Mouse (Mus musculus): ENCODE measurements around the gene Mafb.

Mafb gene

DNA sequence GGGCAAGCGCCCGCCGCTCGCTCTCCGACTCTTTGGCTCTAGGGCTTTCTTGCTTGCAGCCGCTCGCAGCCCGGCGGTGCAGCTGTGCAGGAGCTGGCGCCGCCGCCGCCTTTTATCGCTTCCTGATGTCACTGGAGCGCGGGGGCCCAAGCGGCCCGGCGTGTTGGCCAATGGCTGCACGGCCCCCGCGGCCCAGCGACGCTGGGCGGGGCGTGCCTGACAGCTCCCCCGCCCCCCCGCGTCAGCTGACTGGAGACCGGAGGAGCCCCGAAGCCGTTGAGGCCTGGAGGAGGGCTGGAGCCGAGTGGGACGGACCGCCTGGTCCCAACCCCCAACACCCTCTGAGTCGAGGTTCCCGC, at the start of gene Mafb:
Mafb (minus strand) TSS at position 86 of the 359 bp plus-strand sequence.
- DNase-seq (ENCODE audit: low read depth) = peak; percentile 72

GRCm38 (mm10) chr2:160415161-160415560, 48.3 kb upstream of the Mafb start:
- no peak for DNase-seq (ENCODE audit: low read depth)

- no peak for DNase-seq (ENCODE audit: low read depth)
Measured at GRCm38 (mm10) chr2:160414736-160415135, 47.9 kb upstream of the Mafb start.

DNA sequence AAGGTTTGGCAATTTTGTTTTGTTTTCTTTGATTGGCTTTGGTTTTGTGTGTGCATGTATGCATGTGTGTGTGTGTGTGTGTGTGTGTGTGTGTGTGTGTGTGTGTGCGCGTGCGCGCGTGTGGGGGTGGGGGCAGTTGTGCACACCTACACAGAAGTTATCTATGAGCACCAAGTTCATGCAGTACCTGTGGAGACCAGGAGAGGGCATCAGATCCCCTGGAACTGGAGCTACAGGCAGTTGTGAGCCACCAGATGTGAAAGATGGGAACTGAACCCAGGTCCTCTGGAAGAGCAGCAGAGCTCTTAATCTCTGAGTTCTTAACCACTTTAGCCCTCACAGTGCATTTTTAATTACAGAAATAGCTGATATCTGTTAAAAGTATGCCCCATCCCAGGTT, 47.1 kb upstream of the Mafb start:
- DNase-seq (ENCODE audit: low read depth) = peak; percentile 63

DNA sequence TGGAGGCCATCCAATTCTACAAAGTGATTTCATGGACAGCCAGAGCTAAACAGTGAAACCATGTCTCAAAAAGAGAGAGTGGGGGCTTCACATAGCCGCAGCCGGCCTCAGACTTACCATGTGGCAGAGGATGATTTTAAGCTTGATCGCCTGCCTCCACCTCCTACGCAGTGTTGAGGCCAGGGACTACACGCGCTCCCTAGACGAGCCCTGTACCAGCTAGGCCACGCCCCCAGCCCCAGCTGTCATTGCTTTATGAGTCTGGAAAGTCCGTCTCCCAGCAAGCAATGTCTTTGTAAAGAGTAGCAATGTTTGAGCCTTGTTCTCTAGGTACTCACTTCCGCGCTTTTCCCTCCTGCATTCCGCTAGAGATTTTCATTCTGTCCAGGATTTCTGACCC, 46.2 kb upstream of the Mafb start:
- DNase-seq (ENCODE audit: low read depth) = no peak

DNA sequence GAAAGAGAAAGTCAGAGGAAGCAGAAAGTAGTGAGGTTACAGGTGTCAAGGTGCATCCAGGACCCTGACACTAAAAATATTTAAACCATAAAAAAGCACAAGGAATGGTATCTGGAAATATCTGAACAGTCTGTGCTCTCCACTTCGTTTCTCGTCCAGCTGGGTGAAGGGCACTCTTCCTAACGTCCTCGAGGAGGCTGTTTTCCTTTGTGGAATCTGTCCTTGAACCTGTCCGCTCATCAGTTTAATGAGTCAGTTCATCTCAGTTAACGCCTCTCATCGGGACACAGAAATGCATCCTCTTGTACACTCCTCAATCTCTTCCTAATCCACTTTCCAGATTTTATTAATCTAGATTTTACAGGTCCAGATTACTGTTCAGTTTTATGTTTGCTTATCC, 44.6 kb upstream of the Mafb start:
- DNase-seq (ENCODE audit: low read depth) = no peak

- peak; percentile 24 for DNase-seq (ENCODE audit: low read depth)
Measured at GRCm38 (mm10) chr2:160407720-160408119, 40.9 kb upstream of the Mafb start.

GRCm38 (mm10) chr2:160397747-160398146, 30.9 kb upstream of the Mafb start:
- no peak for DNase-seq (ENCODE audit: low read depth)

DNA sequence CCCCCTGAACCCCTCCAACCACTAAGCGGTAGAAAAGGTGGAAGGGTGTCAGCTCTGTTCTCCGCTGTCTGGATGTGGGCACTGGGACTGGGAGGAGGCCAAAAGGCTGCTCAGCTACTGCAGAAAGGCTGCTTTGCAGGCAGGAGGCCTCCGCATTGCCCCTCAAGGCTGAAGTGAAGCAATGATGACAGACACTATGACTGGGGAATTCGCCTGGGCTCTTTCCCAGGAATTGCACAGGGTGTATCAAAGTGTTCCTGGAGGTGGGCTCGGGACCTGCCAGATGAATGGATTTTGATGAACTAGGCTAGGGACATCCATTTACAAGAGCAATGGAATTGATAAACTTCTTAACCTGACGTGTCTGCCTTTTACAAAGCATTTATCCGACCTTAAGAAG, 27.9 kb upstream of the Mafb start:
- DNase-seq (ENCODE audit: low read depth) = no peak

- no peak for DNase-seq (ENCODE audit: low read depth)
Measured at GRCm38 (mm10) chr2:160392648-160393047, 25.8 kb upstream of the Mafb start.

DNA sequence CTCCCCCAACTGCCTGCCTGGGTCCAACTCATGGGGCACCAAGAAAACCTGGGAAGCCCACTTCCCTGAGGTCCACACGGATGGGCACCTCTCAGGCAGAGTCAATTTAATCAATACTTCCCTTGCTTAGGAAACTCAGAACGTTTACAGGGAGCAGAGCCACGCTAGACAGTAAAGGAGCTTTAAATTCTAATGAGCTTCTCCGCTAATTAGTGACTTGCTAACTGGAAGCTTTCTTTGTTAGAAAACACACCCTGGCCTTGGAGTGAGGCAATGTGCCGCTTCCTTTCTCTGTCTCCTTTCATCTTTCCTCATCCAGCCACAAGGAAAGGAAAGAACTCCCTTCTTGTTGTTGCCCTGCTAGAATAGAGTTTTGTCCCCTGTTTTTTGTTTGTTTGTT, 21.7 kb upstream of the Mafb start:
- DNase-seq (ENCODE audit: low read depth) = no peak

DNA sequence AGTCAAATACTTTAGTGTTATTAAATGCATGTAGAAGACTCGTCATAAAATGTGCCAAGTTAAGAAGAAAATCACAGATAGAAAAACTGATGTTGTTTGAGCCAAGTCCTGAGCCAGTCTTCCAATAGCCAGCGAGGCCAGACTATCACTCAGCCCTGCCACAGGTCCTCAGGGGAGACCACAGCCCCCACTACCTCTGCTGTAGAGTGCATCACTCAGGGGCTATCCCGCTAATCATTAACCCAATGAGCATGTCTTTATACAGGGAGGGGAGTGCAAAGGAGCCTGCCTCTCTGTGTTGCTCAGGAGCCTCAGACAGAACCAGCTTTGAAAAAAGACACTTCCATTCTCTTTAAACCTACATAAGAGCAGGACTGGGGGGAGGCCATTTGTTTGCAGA, 16.6 kb upstream of the Mafb start:
- DNase-seq (ENCODE audit: low read depth) = no peak

- peak; percentile 60 for DNase-seq (ENCODE audit: low read depth)
Measured at GRCm38 (mm10) chr2:160378271-160378670, 11.4 kb upstream of the Mafb start.

- DNase-seq (ENCODE audit: low read depth) = no peak
Measured at GRCm38 (mm10) chr2:160376236-160376635, 9.4 kb upstream of the Mafb start.

DNA sequence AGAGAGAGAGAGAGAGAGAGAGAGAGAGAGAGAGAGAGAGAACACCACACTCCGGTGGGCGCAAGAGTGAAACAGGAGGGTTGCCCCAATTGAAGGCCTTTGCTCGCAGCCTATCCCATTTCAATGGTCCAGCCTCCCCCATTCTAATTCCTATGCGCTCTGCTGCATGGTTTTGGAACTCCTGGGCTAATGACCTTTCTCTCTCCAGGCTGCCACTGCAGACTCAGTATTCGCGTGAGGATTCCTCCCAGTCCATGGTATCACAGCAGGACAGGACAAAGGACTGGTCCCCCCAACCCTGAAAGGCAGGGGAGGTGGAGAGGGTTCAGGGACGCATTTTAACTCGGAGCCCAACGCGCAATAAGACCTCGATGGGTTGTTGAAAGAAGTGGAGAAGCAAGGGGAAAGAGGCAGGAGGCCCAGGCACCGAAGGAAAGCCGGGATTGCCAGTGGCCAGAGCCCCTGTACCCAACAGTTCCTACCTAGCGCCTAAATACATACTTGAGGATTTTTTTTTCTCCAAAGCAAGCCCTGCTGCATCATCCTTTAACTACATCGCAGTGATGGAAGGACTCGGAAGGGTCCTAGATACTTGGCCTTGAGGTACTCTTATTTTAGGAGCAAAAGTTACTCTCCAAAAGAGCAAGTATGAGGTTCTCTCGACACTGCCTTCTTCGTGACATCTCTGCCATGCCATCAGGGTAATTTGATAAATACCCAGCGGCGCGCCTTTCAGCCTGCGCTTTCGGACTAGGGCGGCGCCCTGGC, 3.0 kb upstream of the Mafb start:
- no peak for DNase-seq (ENCODE audit: low read depth)

DNA sequence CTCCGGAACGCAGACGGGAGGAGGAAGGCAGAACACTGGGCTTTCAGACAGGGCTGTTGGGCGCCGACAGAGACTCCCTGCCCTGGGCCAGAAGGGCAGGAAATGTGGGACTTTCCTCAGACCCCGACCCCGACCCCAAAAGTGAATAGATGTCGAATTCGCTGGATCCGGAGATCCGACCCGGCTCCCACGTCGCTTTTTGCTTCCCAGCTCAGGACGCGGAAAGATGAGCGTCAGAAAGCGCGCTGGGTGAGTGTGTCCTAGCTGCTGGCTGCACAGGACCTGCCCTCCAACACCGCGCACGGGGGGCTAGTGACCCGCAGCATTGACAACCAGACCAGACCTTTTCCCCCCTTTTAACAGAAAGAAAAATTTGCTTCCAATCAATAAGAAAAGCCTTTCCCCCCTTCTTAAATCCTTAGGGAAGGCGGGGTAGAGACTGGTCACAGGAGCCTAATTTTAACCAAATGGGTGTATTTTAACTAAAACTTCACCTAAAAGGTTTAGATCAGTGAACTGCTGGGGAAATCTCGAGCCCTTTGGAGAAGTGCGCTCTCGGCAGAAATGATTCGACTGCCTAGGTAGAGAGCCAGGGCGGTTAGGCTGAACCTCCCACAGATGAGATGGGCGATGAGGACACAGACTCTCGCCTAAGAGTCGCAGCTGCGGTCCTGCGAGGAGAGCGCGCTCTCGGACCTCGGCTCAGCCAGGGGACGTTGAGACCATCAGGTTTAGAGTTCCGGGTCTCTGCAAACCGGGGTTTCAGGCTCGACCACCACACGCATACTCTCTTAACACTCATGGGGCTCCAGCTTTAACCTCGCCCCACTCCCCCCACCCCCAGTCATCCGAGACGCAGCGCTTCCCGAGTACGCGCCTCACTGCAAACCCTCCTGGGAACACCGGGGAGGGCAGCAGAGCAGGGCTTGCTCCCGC, 1.8 kb upstream of the Mafb start:
- DNase-seq (ENCODE audit: low read depth) = no peak

DNA sequence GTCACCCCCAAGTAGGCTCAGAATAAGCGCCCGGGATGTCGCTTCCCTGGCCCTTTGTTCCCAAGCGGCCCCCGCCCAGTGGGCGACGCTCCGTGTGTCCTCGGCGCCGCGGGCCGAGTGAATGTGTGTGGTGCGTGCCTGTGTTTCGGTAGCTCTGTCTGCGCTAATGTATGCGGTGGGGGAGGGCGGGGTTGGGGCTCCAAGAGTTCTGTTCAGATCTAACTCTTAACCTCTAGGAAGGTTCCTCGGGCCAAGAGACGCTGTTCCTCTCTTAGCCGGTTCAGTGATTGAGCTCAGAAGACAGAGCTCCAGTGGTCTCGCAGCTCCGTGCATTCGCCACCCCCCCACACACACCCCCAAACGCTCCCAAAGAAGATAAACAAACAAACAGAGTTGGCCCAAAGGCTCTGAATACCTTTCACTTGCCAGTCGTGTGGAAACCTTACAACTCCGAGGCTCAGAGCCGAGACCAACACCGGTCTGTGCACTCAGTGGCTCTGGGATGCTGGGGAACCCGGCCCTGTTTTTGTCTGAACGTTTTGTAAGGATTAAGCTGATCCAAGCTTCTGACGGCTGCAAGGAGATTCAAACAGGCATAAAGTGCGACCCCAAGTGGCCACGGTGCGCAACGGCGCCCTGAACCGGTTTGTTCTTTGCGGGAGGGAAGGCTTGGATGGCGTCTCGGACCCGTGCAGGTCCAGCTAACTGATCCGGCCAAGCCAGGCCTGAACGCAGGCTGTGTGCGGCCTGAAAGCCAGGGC, 763 bp upstream of the Mafb start:
- DNase-seq (ENCODE audit: low read depth) = peak; percentile 77

DNA sequence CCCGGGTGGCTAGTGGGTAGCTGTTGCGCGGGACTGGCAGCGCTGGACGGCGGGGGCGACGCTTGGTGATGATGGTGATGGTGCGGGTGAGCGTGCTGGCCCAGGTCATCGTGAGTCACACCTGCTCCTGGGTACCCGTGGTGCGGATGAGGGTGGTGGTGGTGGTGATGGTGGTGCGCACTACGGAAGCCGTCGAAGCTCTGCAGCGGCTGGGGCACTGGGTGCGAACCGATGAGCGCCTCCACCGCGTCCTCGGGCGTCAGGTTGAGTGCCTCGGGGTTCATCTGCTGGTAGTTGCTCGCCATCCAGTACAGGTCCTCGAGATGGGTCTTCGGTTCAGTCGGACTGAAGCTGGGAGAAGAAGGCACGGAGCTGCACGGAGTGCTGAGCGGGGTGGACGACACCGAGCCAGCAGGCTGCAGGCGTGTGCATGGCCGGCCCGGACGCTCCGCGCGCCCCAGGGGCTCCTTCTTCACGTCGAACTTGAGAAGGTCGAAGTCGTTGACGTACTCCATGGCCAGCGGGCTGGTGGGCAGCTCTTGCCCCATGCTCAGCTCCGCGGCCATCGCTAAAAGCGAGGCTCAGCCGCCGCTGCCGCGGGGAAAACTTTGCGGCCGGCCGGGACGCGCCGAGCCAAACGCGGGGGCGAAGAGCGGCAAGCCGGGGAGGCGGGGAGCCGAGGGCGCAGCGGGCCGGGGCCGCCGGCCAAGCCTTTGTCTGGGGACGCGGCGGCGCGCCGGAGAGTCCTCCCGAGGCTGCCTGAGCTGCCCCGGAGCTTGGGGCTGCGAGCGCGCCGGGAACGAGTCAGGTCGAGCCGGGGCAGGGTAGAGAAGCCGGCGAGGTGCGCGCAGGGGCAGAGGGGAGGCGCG, 520 bp downstream of the Mafb start:
- DNase-seq (ENCODE audit: low read depth) = no peak

DNA sequence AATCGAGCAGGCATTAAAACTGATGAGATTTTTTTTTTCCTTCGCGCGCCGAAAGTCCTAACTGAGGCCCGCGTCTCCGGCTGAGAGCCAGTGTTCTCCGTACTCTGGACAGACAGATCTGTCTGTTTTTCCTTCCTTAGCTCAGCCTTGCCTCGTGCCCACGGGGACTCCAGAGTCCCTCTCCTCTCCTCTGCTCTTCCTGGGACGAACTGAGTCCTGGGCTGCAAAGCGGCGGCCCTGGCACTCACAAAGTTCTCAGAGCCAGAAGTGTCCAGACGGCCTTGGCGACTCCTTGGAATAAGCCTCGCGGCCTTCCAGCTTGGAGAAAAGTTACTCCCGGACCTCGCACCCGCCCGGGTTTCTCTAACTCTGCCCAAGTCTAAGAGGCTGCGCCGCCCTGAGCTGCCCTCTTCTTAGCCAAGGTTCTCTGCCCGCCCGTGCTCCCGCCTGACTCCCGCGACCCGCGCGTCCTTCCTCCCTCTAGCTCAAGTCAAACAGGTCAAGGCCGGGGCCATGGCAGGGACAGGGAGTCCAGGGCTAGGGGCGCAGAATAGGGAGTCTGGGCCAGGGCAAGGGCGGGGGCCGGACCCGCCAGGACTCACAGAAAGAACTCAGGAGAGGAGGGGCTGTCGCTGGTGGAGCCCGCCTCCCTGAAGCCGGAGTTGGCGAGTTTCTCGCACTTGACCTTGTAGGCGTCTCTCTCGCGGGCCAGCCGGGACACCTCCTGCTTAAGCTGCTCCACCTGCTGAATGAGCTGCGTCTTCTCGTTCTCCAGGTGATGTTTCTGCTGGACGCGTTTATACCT, 1.6 kb downstream of the Mafb start:
- no peak for DNase-seq (ENCODE audit: low read depth)

GRCm38 (mm10) chr2:160364666-160365065, 2.2 kb downstream of the Mafb start:
- DNase-seq (ENCODE audit: low read depth) = no peak

All from induced T-regulatory cell, adult 2 months (primary cell).